Mouse (Mus musculus) myocyte (in vitro differentiated cells): ENCODE results near the gene Ndufs2. TPM values are rescaled to one million over a fixed set of nuclear protein-coding genes. Genes with fewer than 3 reads are reported as not detected.

Experiments
- H3K27me3 ChIP-seq: one replicate; pipeline ENCODE4 v1.6.1; 2011; ENCODE audit not compliant: control insufficient read depth, insufficient read depth, insufficient read length
- H3K36me3 ChIP-seq: one replicate; pipeline ENCODE4 v1.6.1; 2011; ENCODE audit not compliant: control insufficient read depth, insufficient read depth
- H3K4me2 ChIP-seq: one replicate; pipeline ENCODE4 v1.6.1; 2011; ENCODE audit warnings: low read depth, control low read depth
- H3K4me3 ChIP-seq: one replicate; pipeline ENCODE4 v1.5.1; 2011; ENCODE audit warnings: mild to moderate bottlenecking, control low read depth, moderate library complexity
- H3K79me2 ChIP-seq: one replicate; pipeline ENCODE4 v1.6.1; 2011; ENCODE audit not compliant: control insufficient read depth, insufficient read depth
- H3ac ChIP-seq: one replicate; pipeline ENCODE4 v1.6.1; 2011; ENCODE audit not compliant: control insufficient read depth, insufficient read length
- CEBPB ChIP-seq: IDR thresholded peaks from 2 replicates; pipeline ENCODE4 v1.6.1; 2011; ENCODE audit warnings: mild to moderate bottlenecking, moderate library complexity; ENCODE audit not compliant: poor library complexity, insufficient read depth, severe bottlenecking
- E2F4 ChIP-seq: IDR thresholded peaks from one replicate; pipeline ENCODE4 v1.6.1; 2011; ENCODE audit warnings: mild to moderate bottlenecking, control low read depth, moderate library complexity; ENCODE audit not compliant: insufficient read depth
- MAX ChIP-seq: IDR thresholded peaks from one replicate; pipeline ENCODE4 v1.6.1; 2011; ENCODE audit warnings: low read depth, mild to moderate bottlenecking, control low read depth
- MYOD1 ChIP-seq, 3 experiments: IDR thresholded peaks; one replicate each; pipeline ENCODE4 v1.6.1; 2011; ENCODE audit warnings: control low read depth in 2 of 3, low read depth in 2 of 3, mild to moderate bottlenecking in 2 of 3, moderate library complexity in 1 of 3; ENCODE audit not compliant: insufficient read length in 2 of 3, control insufficient read depth in 1 of 3
- MYOG ChIP-seq, 3 experiments: IDR thresholded peaks; one replicate each; pipeline ENCODE4 v1.6.1; 2011; ENCODE audit warnings: control low read depth in 2 of 3, low read depth in 2 of 3, mild to moderate bottlenecking in 2 of 3; ENCODE audit not compliant: insufficient read length in 2 of 3, control insufficient read depth in 1 of 3, insufficient read depth in 1 of 3
- POLR2A ChIP-seq: IDR thresholded peaks from one replicate; pipeline ENCODE4 v1.6.1; 2011; ENCODE audit warnings: low read depth, mild to moderate bottlenecking, control low read depth, moderate library complexity; ENCODE audit not compliant: insufficient read length
- POLR2AphosphoS2 ChIP-seq: IDR thresholded peaks from one replicate; pipeline ENCODE4 v1.6.1; 2011; ENCODE audit warnings: low read depth, control low read depth; ENCODE audit not compliant: insufficient read length
- REST ChIP-seq: IDR thresholded peaks from one replicate; pipeline ENCODE4 v1.6.1; 2011; ENCODE audit warnings: mild to moderate bottlenecking, control low read depth, moderate library complexity; ENCODE audit not compliant: insufficient read depth, insufficient read length
- SRF ChIP-seq: IDR thresholded peaks from one replicate; pipeline ENCODE4 v1.6.1; 2011; ENCODE audit warnings: low read depth; ENCODE audit not compliant: control insufficient read depth, insufficient read length
- TCF12 ChIP-seq: IDR thresholded peaks from one replicate; pipeline ENCODE4 v1.6.1; 2011; ENCODE audit warnings: mild to moderate bottlenecking, control low read depth; ENCODE audit not compliant: poor library complexity, insufficient read depth, severe bottlenecking
- TCF3 ChIP-seq: IDR thresholded peaks from one replicate; pipeline ENCODE4 v1.6.1; 2011; ENCODE audit warnings: low read depth, control low read depth; ENCODE audit not compliant: insufficient read length
- USF1 ChIP-seq: IDR thresholded peaks from one replicate; pipeline ENCODE4 v1.6.1; 2011; ENCODE audit warnings: low read depth, mild to moderate bottlenecking, control low read depth, moderate library complexity
- polyA plus RNA-seq: library from polyadenylated mRNA; unstranded; fragments of >200 nt; fragmentation: generic; extraction: Trizol; gene quantifications from one replicate; pipeline ENCODE4 v1.2.1, GENCODE M21; 2012; ENCODE audit warnings: missing spikeins

Ndufs2 gene
- polyA plus RNA-seq, 1 experiment, result 409 TPM

GRCm38 (mm10) chr1:171293351-171293750 lies 42.2 kb upstream of the Ndufs2 start:
- Histone ChIP-seq H3K27me3 (no peaks in the 10 kb centered on the region), H3ac (no peak overlapping the region), H3K36me3 (peaks cover 3% of the 10 kb centered on the region), H3K4me3 (peak overlapping the region; percentile 88), H3K4me2 (peak overlapping the region; percentile 94), H3K79me2 (peaks cover 35% of the 10 kb centered on the region)
- TF ChIP-seq USF1, result no peak

- Histone ChIP-seq H3K4me3 (peak overlapping the region; percentile 52), H3K27me3 (no peaks in the 10 kb centered on the region), H3ac (peak overlapping the region; percentile 27), H3K4me2 (peak overlapping the region; percentile 57), H3K79me2 (peaks cover 35% of the 10 kb centered on the region), H3K36me3 (peaks cover 6% of the 10 kb centered on the region)
- TF ChIP-seq REST, result no peak
- TF ChIP-seq MYOG (IDR thresholded peaks at IDR 0.05; ENCODE audit: control insufficient read depth in 1 of 3, insufficient read depth in 1 of 3, insufficient read length in 2 of 3, low read depth in 2 of 3), result no peak
- no peak for TF ChIP-seq CEBPB
- TF ChIP-seq E2F4, result no peak
- no peak for TF ChIP-seq TCF12
- TF ChIP-seq USF1, result no peak
- TF ChIP-seq MAX, result no peak
- TF ChIP-seq POLR2AphosphoS2, result no peak
- TF ChIP-seq MYOD1 (IDR thresholded peaks at IDR 0.05; ENCODE audit: control insufficient read depth in 1 of 3, insufficient read length in 2 of 3, low read depth in 2 of 3), result no peak
- TF ChIP-seq TCF3, result no peak
- TF ChIP-seq POLR2A, result no peak
- no peak for TF ChIP-seq SRF
Measured at GRCm38 (mm10) chr1:171288328-171288727, 37.1 kb upstream of the Ndufs2 start.

DNA sequence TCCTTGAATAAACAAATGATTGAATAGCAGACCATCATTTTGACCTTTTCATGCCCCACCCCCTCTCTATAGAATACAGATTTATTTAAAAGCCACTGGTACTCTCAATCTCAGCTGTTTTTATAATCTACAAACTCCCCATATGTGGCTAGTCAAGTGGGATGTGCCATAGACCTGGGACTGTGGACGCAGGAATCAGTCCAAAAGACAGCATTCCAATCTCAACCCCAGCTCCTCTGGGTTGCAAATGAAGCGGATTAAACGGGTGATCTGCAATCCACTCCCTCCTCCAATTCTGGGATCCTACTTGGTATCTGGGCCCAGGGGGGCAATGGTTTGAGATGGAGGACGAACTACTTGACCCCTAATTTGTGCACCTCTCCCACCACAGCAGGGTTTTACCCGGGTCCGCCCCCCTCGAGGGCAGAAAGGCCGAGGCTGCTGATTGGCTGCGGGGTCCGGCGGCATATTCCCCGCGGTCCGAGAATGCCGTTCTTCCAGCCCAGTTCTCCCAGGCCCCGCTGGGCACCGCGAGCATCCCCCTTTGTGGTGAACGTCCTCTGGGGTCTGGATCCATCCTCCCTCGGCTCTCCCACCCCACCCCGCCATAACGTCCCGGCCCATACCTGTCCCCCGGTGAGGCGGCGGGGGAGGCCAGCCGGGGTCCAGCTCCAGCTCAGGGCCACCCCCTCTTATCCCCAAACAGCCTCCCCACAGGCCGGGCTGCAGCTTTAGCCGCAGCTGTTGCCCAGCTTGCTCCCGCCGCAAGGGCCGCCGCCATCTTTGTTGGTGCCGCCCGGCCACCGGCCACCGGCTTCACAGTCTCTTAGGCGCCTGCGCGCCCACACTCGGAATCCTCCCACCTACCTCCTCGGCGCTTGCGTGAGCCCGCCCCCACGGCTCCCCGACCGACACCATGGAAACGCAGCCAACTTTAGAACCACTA lies 36.2 kb upstream of the Ndufs2 start, which contains the start of gene Usp21:
Usp21 (minus strand) TSS at position 856 of the 946 bp plus-strand sequence.
- Histone ChIP-seq H3K79me2 (peaks cover 26% of the 10 kb centered on the region), H3K36me3 (peaks cover 6% of the 10 kb centered on the region), H3ac (peak within 1 kb of the TSS; percentile 27), H3K4me2 (peak within 1 kb of the TSS; percentile 92), H3K27me3 (no peaks in the 10 kb centered on the region), H3K4me3 (peak within 1 kb of the TSS; percentile 52)
- peak; percentile 79 for TF ChIP-seq POLR2AphosphoS2
- TF ChIP-seq REST, result no peak
- TF ChIP-seq MYOD1 (IDR thresholded peaks at IDR 0.05; ENCODE audit: control insufficient read depth in 1 of 3, insufficient read length in 2 of 3, low read depth in 2 of 3), result peak in 1 of 3 experiments; percentile 53
- TF ChIP-seq POLR2A, result peak; percentile 85
- peak in 2 of 3 experiments; percentile 40 to 75 for TF ChIP-seq MYOG (IDR thresholded peaks at IDR 0.05; ENCODE audit: control insufficient read depth in 1 of 3, insufficient read depth in 1 of 3, insufficient read length in 2 of 3, low read depth in 2 of 3)

- no peak overlapping the region for H3ac ChIP-seq
- TF ChIP-seq TCF12, result no peak
- no peak for TF ChIP-seq USF1
- TF ChIP-seq E2F4, result no peak
- TF ChIP-seq POLR2AphosphoS2, result no peak
- no peak for TF ChIP-seq TCF3
- H3K36me3 ChIP-seq, result peaks cover 6% of the 10 kb centered on the region
- H3K4me2 ChIP-seq, result peak overlapping the region; percentile 92
- H3K79me2 ChIP-seq, result peaks cover 17% of the 10 kb centered on the region
- peak overlapping the region; percentile 52 for H3K4me3 ChIP-seq
- no peaks in the 10 kb centered on the region for H3K27me3 ChIP-seq
Measured at GRCm38 (mm10) chr1:171286517-171286916, 35.3 kb upstream of the Ndufs2 start.

DNA sequence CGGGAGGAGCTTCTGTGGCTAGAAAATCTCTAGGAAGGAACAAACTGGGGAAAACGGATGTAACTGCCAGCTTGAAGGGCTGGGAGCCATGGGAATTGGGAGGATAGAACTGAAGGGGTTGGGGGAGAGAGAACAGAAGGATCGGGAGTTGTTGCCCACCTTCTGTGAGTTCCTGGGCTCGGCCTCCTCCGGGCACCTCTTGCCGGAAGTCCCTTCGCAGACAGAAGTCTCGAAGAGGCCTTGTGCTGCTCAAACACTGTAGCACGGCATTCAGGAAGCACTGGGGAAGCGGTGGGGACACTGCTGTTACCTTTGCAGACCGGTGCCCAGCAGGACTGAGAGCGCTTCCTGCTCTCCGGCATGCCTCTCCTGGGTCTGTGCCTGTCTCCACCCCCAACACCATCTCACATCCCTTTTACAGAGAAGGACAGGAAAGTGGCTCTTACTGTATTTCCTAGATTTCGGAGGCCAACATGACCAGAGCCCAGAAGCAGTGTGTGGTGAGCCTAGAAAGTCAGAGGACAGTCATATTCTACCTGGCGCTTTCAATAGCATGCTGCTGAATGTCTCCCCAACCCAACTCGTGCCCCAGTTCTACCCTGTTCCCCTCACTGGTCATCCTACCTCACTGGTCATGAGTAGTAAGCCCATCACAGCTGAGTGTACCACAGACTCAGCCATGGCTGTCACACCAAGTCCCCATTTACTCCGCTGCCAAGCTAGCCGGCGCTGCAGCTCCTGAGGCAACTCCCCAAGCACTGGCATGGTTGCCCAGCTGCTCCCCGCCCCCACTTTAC lies 34.1 kb upstream of the Ndufs2 start:
- peak; percentile 25 for TF ChIP-seq POLR2AphosphoS2
- no peak for TF ChIP-seq TCF3
- no peak for TF ChIP-seq POLR2A
- no peak for TF ChIP-seq CEBPB
- TF ChIP-seq MAX, result no peak
- no peak overlapping the region for H3K4me3 ChIP-seq
- H3ac ChIP-seq, result no peak overlapping the region
- H3K27me3 ChIP-seq, result no peaks in the 10 kb centered on the region
- H3K36me3 ChIP-seq, result peaks cover 6% of the 10 kb centered on the region
- H3K79me2 ChIP-seq, result peaks cover 10% of the 10 kb centered on the region
- no peak overlapping the region for H3K4me2 ChIP-seq
